Mouse (Mus musculus) adrenal gland, adult 2 months (tissue): ENCODE measurements around the gene Cdk5. TPM values are rescaled to one million over a fixed set of nuclear protein-coding genes. Genes with fewer than 3 reads are reported as not detected.

Experiments
- DNase-seq: peaks from one replicate; pipeline ENCODE4 v3.0.0; 2021
- polyA plus RNA-seq: library from polyadenylated mRNA; depleted of rRNA; stranded (reverse); fragments of >200 nt; gene quantifications from 2 replicates; pipeline ENCODE4 v1.2.3, GENCODE M21; 2012
- total RNA-seq, 2 experiments: library from RNA; stranded (reverse); gene quantifications; 2 replicates each; pipeline ENCODE4 v1.2.3; 2021

Cdk5 gene
- total and polyA plus RNA-seq, 3 experiments, result 40.7 to 60.2 (median 47.9) TPM

GRCm38 (mm10) chr5:24428596-24428995, 5.3 kb upstream of the Cdk5 start:
- peak; percentile 61 for DNase-seq

GRCm38 (mm10) chr5:24427981-24428402, 4.7 kb upstream of the Cdk5 start:
- DNase-seq, result peak; percentile 44

GRCm38 (mm10) chr5:24427285-24427633, 3.9 kb upstream of the Cdk5 start:
- DNase-seq, result no peak

- DNase-seq, result no peak
Measured at GRCm38 (mm10) chr5:24426556-24427284, 3.4 kb upstream of the Cdk5 start.

GRCm38 (mm10) chr5:24426037-24426432, 2.7 kb upstream of the Cdk5 start:
- no peak for DNase-seq

- DNase-seq, result no peak
Measured at GRCm38 (mm10) chr5:24425421-24426036, 2.2 kb upstream of the Cdk5 start.

- peak; percentile 92 for DNase-seq
Measured at GRCm38 (mm10) chr5:24424861-24425411, 1.6 kb upstream of the Cdk5 start.

- DNase-seq, result no peak
Measured at GRCm38 (mm10) chr5:24424004-24424781, 863 bp upstream of the Cdk5 start.

GRCm38 (mm10) chr5:24420381-24420780, 2.9 kb downstream of the Cdk5 start:
- DNase-seq, result no peak

GRCm38 (mm10) chr5:24417587-24417986, 5.7 kb downstream of the Cdk5 start:
- no peak for DNase-seq

GRCm38 (mm10) chr5:24416222-24416736, 7.1 kb downstream of the Cdk5 start:
- DNase-seq, result peak; percentile 79

- DNase-seq, result no peak
Measured at GRCm38 (mm10) chr5:24413938-24414337, 9.4 kb downstream of the Cdk5 start.

- DNase-seq, result no peak
Measured at GRCm38 (mm10) chr5:24413042-24413693, 10.2 kb downstream of the Cdk5 start, which contains the start of gene Asic3. Gene Asic3, plus strand, starts transcription at chr5:24413392.

GRCm38 (mm10) chr5:24412063-24412462, 11.3 kb downstream of the Cdk5 start:
- no peak for DNase-seq

- no peak for DNase-seq
Measured at GRCm38 (mm10) chr5:24409466-24409865, 13.9 kb downstream of the Cdk5 start.

- DNase-seq, result peak; percentile 74
Measured at GRCm38 (mm10) chr5:24408651-24409050, 14.7 kb downstream of the Cdk5 start.

- DNase-seq, result no peak
Measured at GRCm38 (mm10) chr5:24405389-24405876, 17.9 kb downstream of the Cdk5 start.

- DNase-seq, result peak; percentile 63
Measured at GRCm38 (mm10) chr5:24404594-24405360, 18.6 kb downstream of the Cdk5 start.

GRCm38 (mm10) chr5:24401969-24402368, 21.4 kb downstream of the Cdk5 start:
- DNase-seq, result no peak

GRCm38 (mm10) chr5:24400911-24401605, 22.3 kb downstream of the Cdk5 start:
- peak; percentile 66 for DNase-seq
